Mouse (Mus musculus) lung, postnatal 36 days (tissue): ENCODE data around the gene Fam89a.

Experiments
- DNase-seq: peaks from one replicate; pipeline ENCODE4 v3.0.0; 2022; ENCODE audit warnings: mixed read lengths

Gene Fam89a

GRCm38 (mm10) chr8:124751191-124751590 lies 441 bp downstream of the Fam89a start:
- no peak for DNase-seq

DNA sequence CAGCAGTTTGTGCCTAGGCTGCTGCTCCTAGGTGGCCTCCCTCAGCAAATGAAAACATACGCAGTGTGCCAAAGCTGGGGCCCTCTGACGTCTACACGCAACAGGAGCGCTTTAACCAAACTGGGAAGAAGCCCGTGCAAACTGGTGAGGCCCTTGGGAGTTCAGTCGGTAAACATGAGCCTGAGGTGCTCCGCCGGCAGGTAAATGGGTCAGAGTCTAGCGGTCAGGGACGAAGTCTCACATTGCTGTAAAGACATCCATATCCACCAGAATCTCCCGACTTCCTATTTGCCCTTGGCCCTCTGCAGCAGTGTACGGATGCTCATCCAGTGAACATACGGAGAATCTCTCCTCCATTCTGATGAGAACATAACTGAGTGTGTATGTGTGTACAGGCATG lies 5.0 kb downstream of the Fam89a start:
- DNase-seq: no peak

- DNase-seq: peak; percentile 58
Measured at GRCm38 (mm10) chr8:124739268-124739667, 12.4 kb downstream of the Fam89a start.

DNA sequence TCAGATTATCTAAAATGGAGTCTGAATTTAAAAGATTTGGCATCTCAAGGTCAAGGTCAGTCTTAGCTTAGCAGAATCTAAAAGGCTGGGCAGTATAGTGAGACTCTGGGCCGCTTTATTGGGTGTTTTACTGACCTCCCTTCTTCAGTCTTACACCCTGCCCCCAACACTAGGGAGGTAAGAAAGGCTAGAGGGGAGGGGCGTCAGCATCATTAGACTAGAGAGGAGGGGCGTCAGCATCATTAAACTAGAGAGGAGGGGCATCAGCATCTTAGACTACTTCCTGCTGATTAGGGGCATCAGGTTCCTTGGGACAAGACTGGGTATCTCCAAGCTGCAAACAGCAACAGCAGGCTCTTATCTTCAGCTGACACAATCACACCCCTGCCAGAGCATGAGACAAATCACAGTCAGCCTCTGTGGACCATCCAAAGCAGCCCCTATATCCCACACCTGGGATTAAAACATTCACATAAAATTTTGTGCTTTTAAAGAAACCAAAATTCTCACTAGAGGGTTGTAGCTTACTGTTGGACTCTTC lies 16.2 kb downstream of the Fam89a start:
- DNase-seq: no peak

DNA sequence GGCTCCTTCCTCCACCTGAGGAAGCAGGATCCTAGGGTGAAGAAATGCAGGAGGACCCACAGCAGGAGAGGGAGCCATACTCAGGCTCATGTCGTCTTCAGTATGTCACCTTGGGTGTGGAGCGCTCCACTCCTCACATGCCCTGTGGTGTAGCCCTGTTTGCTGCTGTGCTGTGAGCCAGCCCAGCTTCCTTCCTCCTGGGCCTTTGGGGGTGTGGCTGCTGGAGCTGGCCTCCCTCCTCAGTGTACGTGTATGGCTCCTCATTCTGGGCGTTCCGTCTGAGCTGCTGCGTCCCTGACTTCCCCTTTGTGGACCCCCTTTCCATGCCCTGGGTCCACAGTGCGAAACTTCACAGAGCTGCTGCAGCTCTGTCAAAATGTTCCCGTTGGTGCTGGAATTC lies 18.8 kb downstream of the Fam89a start:
- DNase-seq: no peak

- DNase-seq: no peak
Measured at GRCm38 (mm10) chr8:124724301-124724700, 27.3 kb downstream of the Fam89a start.

- DNase-seq: peak; percentile 98
Measured at GRCm38 (mm10) chr8:124721862-124722515, 29.6 kb downstream of the Fam89a start, which contains the start of the genes Ttc13 and Arv1. TSS of gene Ttc13 (minus strand) at chr8:124721983. TSS of gene Arv1 (plus strand) at chr8:124722139.

GRCm38 (mm10) chr8:124720938-124721861 lies 30.4 kb downstream of the Fam89a start:
- no peak for DNase-seq

DNA sequence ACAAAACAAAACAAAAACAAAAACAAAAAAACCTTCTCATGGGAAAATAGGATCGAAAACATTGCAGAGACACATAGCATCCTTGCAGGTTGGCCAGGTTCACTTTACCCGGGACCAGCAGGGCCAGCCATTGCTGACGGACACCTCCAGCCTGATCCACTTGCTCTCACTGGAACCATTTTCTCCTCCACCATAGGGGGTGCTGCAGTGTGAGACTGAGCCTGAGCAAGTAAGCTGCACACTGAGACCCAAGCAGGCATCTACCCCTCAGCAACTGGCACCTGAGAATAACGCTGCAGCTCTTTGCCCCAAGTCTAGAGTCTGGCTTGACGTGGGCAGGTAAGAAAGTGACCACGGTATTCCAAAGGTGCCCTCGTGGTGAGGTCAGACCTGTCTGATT lies 31.5 kb downstream of the Fam89a start:
- no peak for DNase-seq

DNA sequence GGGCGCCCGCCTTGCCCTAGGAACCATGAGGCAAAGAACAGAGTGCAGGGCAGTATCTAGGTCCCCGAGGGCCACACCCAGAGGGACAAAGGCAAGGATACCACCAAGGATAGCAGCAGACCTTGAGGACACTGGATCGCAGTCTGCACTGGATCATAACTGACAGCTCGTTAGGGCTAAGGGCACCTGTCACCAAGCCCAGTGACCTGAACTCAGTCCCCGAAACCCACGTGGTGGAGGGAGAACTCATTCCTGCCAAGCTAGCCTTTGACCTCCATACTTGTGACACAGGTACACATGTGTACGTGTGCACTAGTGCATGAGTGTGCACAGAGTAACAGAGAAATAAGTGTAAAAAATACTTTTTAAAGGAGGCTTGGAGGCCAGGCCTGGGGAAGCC lies 35.9 kb downstream of the Fam89a start:
- no peak for DNase-seq

- DNase-seq: no peak
Measured at GRCm38 (mm10) chr8:124713207-124713606, 38.4 kb downstream of the Fam89a start.

DNA sequence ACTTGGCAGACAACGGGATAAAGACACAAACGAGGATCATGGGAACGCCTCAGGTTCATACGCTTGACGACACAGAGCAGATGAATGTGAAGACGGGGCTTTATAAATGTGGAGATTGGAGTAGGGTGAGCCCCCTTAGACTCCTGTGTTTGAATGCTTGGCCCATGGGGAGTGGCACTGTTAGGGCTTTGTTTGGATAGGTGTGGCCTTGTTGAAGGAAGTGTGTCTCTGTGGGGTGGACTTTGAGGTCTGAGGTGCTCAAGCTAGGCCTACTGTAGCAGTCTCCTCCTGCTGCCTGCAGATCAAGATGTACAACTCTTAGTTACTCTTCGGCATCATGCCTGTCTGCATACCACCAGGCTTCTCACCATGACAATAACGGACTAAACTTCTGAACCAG lies 45.8 kb downstream of the Fam89a start:
- DNase-seq: no peak

DNA sequence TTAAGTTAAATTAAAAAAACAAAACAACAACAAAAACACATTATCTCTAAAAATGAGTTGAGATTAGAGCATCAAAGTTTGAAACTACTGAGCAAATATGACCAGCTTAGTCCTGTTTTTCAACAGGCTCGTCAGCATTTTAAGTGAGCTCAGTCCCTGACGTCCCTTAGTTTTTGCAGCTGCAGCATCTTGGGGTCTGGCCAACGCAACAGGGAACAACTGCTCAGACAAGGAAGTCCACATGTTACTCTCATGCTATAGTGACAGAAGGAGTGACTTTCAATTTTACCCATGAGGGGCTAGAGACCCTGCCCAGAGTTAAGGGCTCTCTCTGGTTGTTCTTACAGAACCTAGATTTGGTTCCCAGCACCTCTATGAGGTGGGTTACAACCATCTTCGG lies 47.3 kb downstream of the Fam89a start:
- DNase-seq: no peak

- no peak for DNase-seq
Measured at GRCm38 (mm10) chr8:124703526-124703925, 48.1 kb downstream of the Fam89a start.

DNA sequence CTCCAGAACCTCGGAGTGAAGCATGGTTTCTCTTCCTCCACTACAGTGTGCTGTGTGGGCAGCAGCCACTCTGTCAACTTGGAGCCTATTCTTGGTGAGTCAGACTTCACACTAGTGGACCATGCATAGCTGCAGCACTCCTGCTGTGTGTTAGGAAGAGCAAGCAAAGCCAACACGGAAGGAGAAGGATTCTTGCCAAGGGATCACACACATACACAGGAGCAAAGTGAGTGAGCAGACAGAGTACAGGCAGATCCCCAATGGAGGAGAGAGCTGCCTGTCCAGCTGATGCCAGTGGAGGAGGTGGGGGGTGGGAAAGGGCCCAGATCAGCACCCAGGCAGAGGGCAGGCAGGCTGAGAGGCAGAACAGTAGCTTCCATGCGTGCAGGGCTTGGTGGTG lies 49.4 kb downstream of the Fam89a start:
- DNase-seq: no peak

DNA sequence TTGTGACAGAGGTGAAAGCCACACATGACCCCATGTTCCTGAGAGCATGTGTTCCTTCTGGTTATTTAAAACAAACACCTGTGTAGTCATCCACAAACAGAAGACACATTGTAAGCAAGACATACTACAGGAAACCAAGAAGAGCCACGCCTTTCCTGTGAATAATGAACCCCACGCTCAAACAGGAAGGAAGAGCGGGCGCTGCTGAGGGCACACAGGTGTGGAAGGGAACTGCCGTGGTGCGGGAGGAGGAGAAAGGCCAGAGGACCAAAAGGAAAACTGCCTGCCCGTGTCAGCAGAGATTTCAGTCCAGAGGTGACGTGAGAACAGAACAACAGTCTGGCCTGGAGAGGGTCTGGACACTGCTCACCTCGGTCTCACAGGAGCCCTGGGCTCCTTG lies 50.6 kb downstream of the Fam89a start:
- peak; percentile 40 for DNase-seq

DNA sequence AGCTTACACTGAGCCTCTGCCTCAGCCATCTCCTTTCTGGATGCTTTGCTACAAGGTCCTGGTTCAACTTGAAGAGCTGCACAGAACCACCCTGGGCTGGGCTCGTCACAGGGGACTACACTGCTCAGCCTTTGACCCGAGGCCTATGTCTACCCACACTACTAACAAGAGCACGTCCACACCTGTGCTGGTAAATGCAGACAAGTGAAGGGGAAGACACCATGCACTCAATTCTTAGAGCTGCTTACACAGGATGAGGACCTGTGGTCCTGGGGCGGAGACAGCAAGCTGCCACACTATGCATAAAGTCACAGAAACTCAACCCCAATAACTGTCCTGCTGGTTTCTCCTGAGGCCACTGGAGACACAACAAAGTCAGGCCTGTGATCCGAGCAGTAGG lies 51.4 kb downstream of the Fam89a start:
- no peak for DNase-seq

GRCm38 (mm10) chr8:124695424-124696100 lies 56.1 kb downstream of the Fam89a start:
- no peak for DNase-seq

- peak; percentile 79 for DNase-seq
Measured at GRCm38 (mm10) chr8:124691706-124692105, 59.9 kb downstream of the Fam89a start.
